Mouse (Mus musculus) heart, embryonic 15.5 days (tissue): ENCODE results near the gene Sdc3. TPM values are rescaled to one million over a fixed set of nuclear protein-coding genes. Genes with fewer than 3 reads are reported as not detected.

Experiments used
- ATAC-seq: fragments of 200-750 bp; cut with Nextera tagmentation; replicated peaks from 2 replicates; pipeline ENCODE4 v1.8.0; 2017; ENCODE audit warnings: low read depth, moderate TSS enrichment; ENCODE audit not compliant: insufficient number of reproducible peaks, insufficient read depth, low FRiP score
- H3K27ac ChIP-seq: fragments of 300-500 bp; sonication (generic); 2 replicates; pipeline ENCODE4 v1.5.1; 2015; ENCODE audit warnings: mild to moderate bottlenecking, inconsistent platforms
- H3K27me3 ChIP-seq: fragments of 300-500 bp; sonication (generic); 2 replicates; pipeline ENCODE4 v1.6.1; 2015; ENCODE audit warnings: inconsistent platforms
- H3K36me3 ChIP-seq: fragments of 300-500 bp; sonication (generic); 2 replicates; pipeline ENCODE4 v1.6.1; 2015; ENCODE audit warnings: mild to moderate bottlenecking, inconsistent platforms
- H3K4me1 ChIP-seq: fragments of 300-500 bp; sonication (generic); replicated peaks from 2 replicates; pipeline ENCODE4 v1.6.1; 2015; ENCODE audit warnings: inconsistent platforms
- H3K4me2 ChIP-seq: fragments of 300-500 bp; sonication (generic); 2 replicates; pipeline ENCODE4 v1.6.1; 2015; ENCODE audit warnings: inconsistent platforms, mild to moderate bottlenecking, moderate library complexity
- H3K4me3 ChIP-seq: fragments of 300-500 bp; sonication (generic); 2 replicates; pipeline ENCODE4 v1.5.1; 2015; ENCODE audit warnings: mild to moderate bottlenecking, inconsistent platforms
- H3K9ac ChIP-seq: fragments of 300-500 bp; sonication (generic); 2 replicates; pipeline ENCODE4 v1.6.1; 2015; ENCODE audit warnings: mild to moderate bottlenecking, inconsistent platforms
- H3K9me3 ChIP-seq: fragments of 300-500 bp; sonication (generic); replicated peaks from 2 replicates; pipeline ENCODE4 v1.6.1; 2016; ENCODE audit warnings: inconsistent platforms
- WGBS: fragments of 180-500 bp; shearing (Covaris S2); methylation state at CpG from one replicate; pipeline ENCODE4 v1.1.7; 2015; ENCODE audit warnings: mixed read lengths; 5-methylcytosine and 5-hydroxymethylcytosine counted together
- polyA plus RNA-seq: library from polyadenylated mRNA; unstranded; fragments of >200 nt; fragmentation: Nextera tagmentation; extraction: Ambion mirVana; gene quantifications from 2 replicates; pipeline ENCODE4 v1.2.1, GENCODE M21; 2015

The Sdc3 gene
- polyA plus RNA-seq, result 18.4 and 28.4 TPM in 2 replicates

- peak within 1 kb of the TSS; percentile 96 for H3K9ac ChIP-seq
- H3K4me2 ChIP-seq, result peak within 1 kb of the TSS; percentile 99
- peak within 1 kb of the TSS; percentile 88 for H3K4me3 ChIP-seq
- no peaks in the 10 kb centered on the region for H3K36me3 ChIP-seq
- no peaks in the 10 kb centered on the region for H3K9me3 ChIP-seq
- H3K27me3 ChIP-seq, result 0 out of 2 replicates have a peak, but pooled peaks cover 3% of the 10 kb centered on the region
- WGBS, result 1% methylated on average over 72 of the region's 99 CpGs
- H3K27ac ChIP-seq, result peak within 1 kb of the TSS; percentile 66
- ATAC-seq, result no peak; the same call in 1 of the 2 replicates
- H3K4me1 ChIP-seq, result peaks cover 42% of the 10 kb centered on the region
Measured at GRCm38 (mm10) chr4:130792376-130793179, at the start of gene Sdc3. TSS of gene Sdc3 (plus strand) at chr4:130792537.

- H3K27ac ChIP-seq, result no peak overlapping the region
- no peaks in the 10 kb centered on the region for H3K9me3 ChIP-seq
- no peak overlapping the region for H3K4me2 ChIP-seq
- no peak overlapping the region for H3K9ac ChIP-seq
- no peak overlapping the region for H3K4me3 ChIP-seq
- peaks cover 68% of the 10 kb centered on the region for H3K36me3 ChIP-seq
- H3K27me3 ChIP-seq, result no peaks in the 10 kb centered on the region
- WGBS, result 82% methylated on average over 4 of the region's 4 CpGs
- no peaks in the 10 kb centered on the region for H3K4me1 ChIP-seq
- no peak for ATAC-seq
Measured at GRCm38 (mm10) chr4:130744058-130744457, 48.3 kb upstream of the Sdc3 start.

- ATAC-seq, result no peak
- no peaks in the 10 kb centered on the region for H3K27me3 ChIP-seq
- WGBS, result 76% methylated on average over 5 of the region's 5 CpGs
Measured at GRCm38 (mm10) chr4:130745561-130746306, 46.6 kb upstream of the Sdc3 start.

GRCm38 (mm10) chr4:130749566-130749965, 42.8 kb upstream of the Sdc3 start:
- no peak for ATAC-seq
- Histone ChIP-seq H3K36me3 (peaks cover 80% of the 10 kb centered on the region), H3K4me1 (peaks cover 31% of the 10 kb centered on the region), H3K9ac (no peak overlapping the region), H3K9me3 (no peaks in the 10 kb centered on the region), H3K27me3 (no peaks in the 10 kb centered on the region), H3K4me2 (no peak overlapping the region), H3K27ac (no peak overlapping the region), H3K4me3 (no peak overlapping the region)
- whole genome bisulfite sequencing, result 68% methylated on average over 7 of the region's 7 CpGs

More at GRCm38 (mm10) chr4:130745561-130746306, 46.6 kb upstream of the Sdc3 start:
- H3K4me1 ChIP-seq, result 0 out of 2 replicates have a peak, but pooled peaks cover 2% of the 10 kb centered on the region
- no peak overlapping the region for H3K4me3 ChIP-seq
- H3K36me3 ChIP-seq, result peaks cover 79% of the 10 kb centered on the region
- H3K27ac ChIP-seq, result no peak overlapping the region
- H3K9me3 ChIP-seq, result no peaks in the 10 kb centered on the region
- no peak overlapping the region for H3K4me2 ChIP-seq
- H3K9ac ChIP-seq, result no peak overlapping the region

GRCm38 (mm10) chr4:130751966-130752365, 40.4 kb upstream of the Sdc3 start:
- Histone ChIP-seq H3K36me3 (peaks cover 69% of the 10 kb centered on the region), H3K4me3 (no peak overlapping the region), H3K27me3 (no peaks in the 10 kb centered on the region), H3K27ac (peak overlapping the region; percentile 86; the same call in 1 of the 2 replicates), H3K9ac (no peak overlapping the region), H3K4me2 (no peak overlapping the region), H3K4me1 (peaks cover 45% of the 10 kb centered on the region), H3K9me3 (no peaks in the 10 kb centered on the region)
- WGBS, result 92% methylated on average over 2 of the region's 2 CpGs
- no peak for ATAC-seq

GRCm38 (mm10) chr4:130752591-130752990, 39.7 kb upstream of the Sdc3 start:
- ATAC-seq, result no peak
- Histone ChIP-seq H3K9me3 (no peaks in the 10 kb centered on the region), H3K9ac (no peak overlapping the region), H3K4me3 (no peak overlapping the region), H3K4me1 (peaks cover 45% of the 10 kb centered on the region), H3K27ac (peak overlapping the region; percentile 86), H3K4me2 (no peak overlapping the region), H3K27me3 (no peaks in the 10 kb centered on the region), H3K36me3 (peaks cover 68% of the 10 kb centered on the region)
- WGBS, result 59% methylated on average over 7 of the region's 7 CpGs

- WGBS, result 29% methylated on average over 5 of the region's 5 CpGs
- Histone ChIP-seq H3K27ac (peak overlapping the region; percentile 86), H3K4me2 (peak overlapping the region; percentile 10; the same call in 1 of the 2 replicates), H3K9me3 (no peaks in the 10 kb centered on the region), H3K27me3 (no peaks in the 10 kb centered on the region), H3K9ac (no peak overlapping the region), H3K36me3 (peaks cover 67% of the 10 kb centered on the region), H3K4me1 (peaks cover 45% of the 10 kb centered on the region), H3K4me3 (no peak overlapping the region)
- ATAC-seq, result peak; percentile 83
Measured at GRCm38 (mm10) chr4:130753755-130754154, 38.6 kb upstream of the Sdc3 start.

- no peak for ATAC-seq
- H3K36me3 ChIP-seq, result peaks cover 59% of the 10 kb centered on the region
Measured at GRCm38 (mm10) chr4:130754776-130755175, 37.6 kb upstream of the Sdc3 start.

GRCm38 (mm10) chr4:130759875-130760274, 32.5 kb upstream of the Sdc3 start:
- H3K4me3 ChIP-seq, result no peak overlapping the region
- H3K9ac ChIP-seq, result no peak overlapping the region
- peaks cover 45% of the 10 kb centered on the region for H3K36me3 ChIP-seq
- no peak overlapping the region for H3K4me2 ChIP-seq
- peaks cover 35% of the 10 kb centered on the region for H3K4me1 ChIP-seq
- H3K27me3 ChIP-seq, result no peaks in the 10 kb centered on the region
- no peaks in the 10 kb centered on the region for H3K9me3 ChIP-seq
- 60% methylated on average over 2 of the region's 2 CpGs for WGBS
- peak overlapping the region; percentile 32; the same call in 1 of the 2 replicates for H3K27ac ChIP-seq
- ATAC-seq, result no peak

More at GRCm38 (mm10) chr4:130754776-130755175, 37.6 kb upstream of the Sdc3 start:
- WGBS, result 64% methylated on average over 2 of the region's 2 CpGs
- H3K4me1 ChIP-seq, result peaks cover 54% of the 10 kb centered on the region
- H3K27me3 ChIP-seq, result no peaks in the 10 kb centered on the region
- no peak overlapping the region for H3K9ac ChIP-seq
- H3K4me2 ChIP-seq, result no peak overlapping the region
- no peaks in the 10 kb centered on the region for H3K9me3 ChIP-seq
- peak overlapping the region; percentile 59 for H3K27ac ChIP-seq
- no peak overlapping the region for H3K4me3 ChIP-seq

- Histone ChIP-seq H3K9me3 (no peaks in the 10 kb centered on the region), H3K4me2 (no peak overlapping the region), H3K4me1 (peaks cover 22% of the 10 kb centered on the region), H3K9ac (no peak overlapping the region), H3K36me3 (peaks cover 58% of the 10 kb centered on the region), H3K27ac (peak overlapping the region; percentile 35; the same call in 1 of the 2 replicates), H3K27me3 (no peaks in the 10 kb centered on the region), H3K4me3 (no peak overlapping the region)
- 77% methylated on average over 5 of the region's 5 CpGs for WGBS
- 0 out of 2 replicates have a peak, but pooled peaks have one; percentile 39 for ATAC-seq
Measured at GRCm38 (mm10) chr4:130761809-130762208, 30.5 kb upstream of the Sdc3 start.
